Mouse (Mus musculus): ENCODE measurements around the gene U2surp. TPM values are rescaled to one million over a fixed set of nuclear protein-coding genes. Genes with fewer than 3 reads are reported as not detected.
A peak's percentile ranks its signal among the peaks of the same experiment; 100 is the strongest.

Gene U2surp
- polyA plus RNA-seq, 1 experiment from 2014 or later: 130 TPM

- Histone ChIP-seq H3K4me3 (no peak overlapping the region), H3K9me3 (replicated peaks) (no peaks in the 10 kb centered on the region), H3K36me3 (no peaks in the 10 kb centered on the region), H3K27me3 (ENCODE audit: low read depth, poor library complexity, severe bottlenecking) (peaks cover 2% of the 10 kb centered on the region; the same call in 1 of the 2 replicates), H3K27ac (no peak overlapping the region), H3K4me1 (peaks cover 10% of the 10 kb centered on the region)
- no peak for DNase-seq (ENCODE audit: low spot score)
- 80% methylated on average over 15 of the region's 15 CpGs for WGBS
These were observed 38.0 kb upstream of the U2surp start for GRCm38 (mm10) chr9:95549626-95550411.

GRCm38 (mm10) chr9:95546679-95547078 lies 34.9 kb upstream of the U2surp start:
- H3K36me3 ChIP-seq: no peaks in the 10 kb centered on the region
- 75% methylated on average over 7 of the region's 7 CpGs for WGBS
- no peak overlapping the region for H3K4me3 ChIP-seq
- DNase-seq (ENCODE audit: low spot score): no peak
- no peak overlapping the region for H3K27ac ChIP-seq
- no peaks in the 10 kb centered on the region for H3K9me3 ChIP-seq (replicated peaks)
- no peaks in the 10 kb centered on the region for H3K27me3 ChIP-seq (ENCODE audit: low read depth, poor library complexity, severe bottlenecking)
- H3K4me1 ChIP-seq: peaks cover 11% of the 10 kb centered on the region

DNA sequence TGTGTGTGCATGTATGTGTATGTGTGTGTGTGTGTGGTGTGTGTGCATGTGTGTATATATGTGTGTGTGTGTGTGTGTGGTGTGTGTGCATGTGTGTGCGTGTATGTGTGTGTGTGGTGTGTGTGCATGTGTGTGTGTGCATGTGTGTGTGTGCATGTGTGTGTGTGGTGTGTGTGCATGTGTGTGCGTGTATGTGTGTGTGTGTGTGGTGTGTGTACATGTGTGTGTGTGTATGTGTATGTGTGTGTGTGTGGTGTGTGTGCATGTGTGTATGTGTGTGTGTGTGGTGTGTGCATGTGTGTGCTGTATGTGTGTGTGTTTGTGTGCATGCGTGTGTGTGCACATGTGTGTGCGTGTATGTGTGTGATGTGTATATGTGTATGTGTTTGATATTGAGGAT lies 32.8 kb upstream of the U2surp start:
- Histone ChIP-seq H3K36me3 (no peaks in the 10 kb centered on the region), H3K4me3 (no peak overlapping the region), H3K4me1 (peaks cover 6% of the 10 kb centered on the region), H3K27ac (no peak overlapping the region), H3K27me3 (ENCODE audit: low read depth, poor library complexity, severe bottlenecking) (no peaks in the 10 kb centered on the region), H3K9me3 (replicated peaks) (no peaks in the 10 kb centered on the region)
- no peak for DNase-seq (ENCODE audit: low spot score)
- 91% methylated on average over 4 of the region's 4 CpGs for WGBS

- no peak overlapping the region for H3K4me3 ChIP-seq
- no peaks in the 10 kb centered on the region for H3K36me3 ChIP-seq
- H3K9me3 ChIP-seq (replicated peaks): no peaks in the 10 kb centered on the region
- 89% methylated on average over 6 of the region's 6 CpGs for WGBS
- DNase-seq (ENCODE audit: low spot score): no peak
- H3K27me3 ChIP-seq (ENCODE audit: low read depth, poor library complexity, severe bottlenecking): no peaks in the 10 kb centered on the region
- H3K4me1 ChIP-seq: peaks cover 6% of the 10 kb centered on the region
- H3K27ac ChIP-seq: no peak overlapping the region
These were observed 30.7 kb upstream of the U2surp start for GRCm38 (mm10) chr9:95542475-95542874.

DNA sequence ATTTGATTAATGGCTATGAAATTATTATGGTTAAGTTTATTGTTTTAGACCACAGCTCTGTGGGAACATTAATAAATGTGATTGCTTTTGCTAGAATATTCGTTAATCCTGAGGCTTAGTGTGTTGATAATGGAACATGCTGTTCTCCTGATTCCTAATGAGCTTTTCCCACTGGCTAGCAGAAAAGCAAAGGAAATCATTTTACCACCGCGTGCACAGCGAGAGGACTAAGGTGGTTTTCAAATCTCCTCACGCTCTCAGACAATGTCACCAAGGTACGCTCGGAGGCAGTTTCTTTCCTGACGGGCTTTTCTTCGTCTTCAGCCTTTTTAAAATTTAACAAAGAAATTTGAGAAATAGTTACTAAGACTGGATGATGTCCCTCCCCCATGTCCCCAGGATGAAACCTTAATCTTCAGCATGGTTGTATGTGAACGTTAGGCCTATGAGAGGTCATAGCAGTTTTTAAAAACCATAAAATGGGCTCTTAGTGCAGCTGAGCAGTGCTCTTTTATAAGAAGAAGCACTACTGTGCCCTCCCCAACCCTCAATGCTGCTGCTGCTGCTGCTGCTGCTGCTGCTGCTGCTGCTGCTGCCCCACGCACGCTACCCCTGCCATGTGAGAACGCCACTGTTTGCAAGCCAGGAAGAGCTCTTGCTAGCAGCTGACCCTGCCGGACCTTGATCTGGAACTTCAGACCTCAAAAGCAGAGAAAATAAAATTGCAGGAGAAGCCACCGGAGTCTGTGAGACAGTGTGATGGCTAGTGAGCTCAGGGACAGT lies 30.0 kb upstream of the U2surp start:
- no peak overlapping the region for H3K4me3 ChIP-seq
- H3K27me3 ChIP-seq (ENCODE audit: low read depth, poor library complexity, severe bottlenecking): no peaks in the 10 kb centered on the region
- peaks cover 6% of the 10 kb centered on the region for H3K4me1 ChIP-seq
- no peak for DNase-seq (ENCODE audit: low spot score)
- no peaks in the 10 kb centered on the region for H3K36me3 ChIP-seq
- H3K9me3 ChIP-seq (replicated peaks): no peaks in the 10 kb centered on the region
- no peak overlapping the region for H3K27ac ChIP-seq
- WGBS: 85% methylated on average over 15 of the region's 15 CpGs

- Histone ChIP-seq H3K4me1 (peaks cover 6% of the 10 kb centered on the region), H3K4me3 (no peak overlapping the region), H3K36me3 (no peaks in the 10 kb centered on the region), H3K27ac (no peak overlapping the region), H3K9me3 (replicated peaks) (no peaks in the 10 kb centered on the region), H3K27me3 (ENCODE audit: low read depth, poor library complexity, severe bottlenecking) (no peaks in the 10 kb centered on the region)
- no peak for DNase-seq (ENCODE audit: low spot score)
These were observed 29.4 kb upstream of the U2surp start for GRCm38 (mm10) chr9:95541208-95541607.

- 58% methylated on average over 4 of the region's 4 CpGs for WGBS
- H3K27ac ChIP-seq: no peak overlapping the region
- no peak overlapping the region for H3K4me3 ChIP-seq
- no peaks in the 10 kb centered on the region for H3K27me3 ChIP-seq (ENCODE audit: low read depth, poor library complexity, severe bottlenecking)
- H3K9me3 ChIP-seq (replicated peaks): no peaks in the 10 kb centered on the region
- DNase-seq (ENCODE audit: low spot score): peak; percentile 62
- no peaks in the 10 kb centered on the region for H3K36me3 ChIP-seq
- peaks cover 6% of the 10 kb centered on the region for H3K4me1 ChIP-seq
These were observed 28.7 kb upstream of the U2surp start for GRCm38 (mm10) chr9:95540487-95540886.

GRCm38 (mm10) chr9:95539176-95539800 lies 27.5 kb upstream of the U2surp start:
- Histone ChIP-seq H3K27me3 (ENCODE audit: low read depth, poor library complexity, severe bottlenecking) (no peaks in the 10 kb centered on the region), H3K27ac (no peak overlapping the region), H3K4me1 (peaks cover 6% of the 10 kb centered on the region), H3K4me3 (no peak overlapping the region), H3K36me3 (no peaks in the 10 kb centered on the region), H3K9me3 (replicated peaks) (no peaks in the 10 kb centered on the region)
- 75% methylated on average over 2 of the region's 2 CpGs for WGBS
- no peak for DNase-seq (ENCODE audit: low spot score)

- Histone ChIP-seq H3K4me1 (no peaks in the 10 kb centered on the region), H3K27me3 (ENCODE audit: low read depth, poor library complexity, severe bottlenecking) (no peaks in the 10 kb centered on the region), H3K9me3 (replicated peaks) (no peaks in the 10 kb centered on the region), H3K27ac (no peak overlapping the region), H3K4me3 (no peak overlapping the region), H3K36me3 (no peaks in the 10 kb centered on the region)
- DNase-seq (ENCODE audit: low spot score): no peak
- 47% methylated on average over 6 of the region's 6 CpGs for WGBS
These were observed 22.0 kb upstream of the U2surp start for GRCm38 (mm10) chr9:95533817-95534216.

GRCm38 (mm10) chr9:95531144-95531543 lies 19.3 kb upstream of the U2surp start:
- DNase-seq (ENCODE audit: low spot score): no peak
- Histone ChIP-seq H3K27ac (no peak overlapping the region), H3K4me1 (no peaks in the 10 kb centered on the region), H3K4me3 (no peak overlapping the region), H3K27me3 (ENCODE audit: low read depth, poor library complexity, severe bottlenecking) (no peaks in the 10 kb centered on the region), H3K36me3 (no peaks in the 10 kb centered on the region), H3K9me3 (replicated peaks) (no peaks in the 10 kb centered on the region)
- WGBS: 88% methylated on average over 3 of the region's 3 CpGs

- WGBS: 43% methylated on average over 2 of the region's 2 CpGs
These were observed 15.9 kb upstream of the U2surp start for GRCm38 (mm10) chr9:95527676-95528075.

DNA sequence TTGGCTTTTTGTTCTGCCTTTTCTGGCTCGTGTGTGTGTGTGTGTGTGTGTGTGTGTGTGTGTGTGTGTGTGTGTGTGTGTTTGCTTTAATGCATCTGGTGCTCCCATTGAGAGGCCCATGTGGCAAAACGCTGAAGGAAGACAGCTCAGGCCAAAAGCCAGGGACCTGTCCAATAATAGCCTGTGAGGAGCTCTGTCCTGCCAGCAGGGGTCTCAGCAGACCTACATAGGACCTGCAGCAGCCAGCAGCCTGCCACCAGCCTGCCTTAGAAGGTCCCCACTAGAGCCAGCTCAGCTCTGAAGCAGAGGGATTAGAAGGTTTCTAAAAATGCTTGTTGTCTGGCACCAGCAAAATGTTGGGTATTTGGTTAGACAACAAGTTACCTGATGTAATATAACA lies 14.2 kb upstream of the U2surp start:
- peak; percentile 42 for DNase-seq (ENCODE audit: low spot score)
- 22% methylated on average over 2 of the region's 2 CpGs for WGBS
- H3K27me3 ChIP-seq (ENCODE audit: low read depth, poor library complexity, severe bottlenecking): no peaks in the 10 kb centered on the region
- H3K36me3 ChIP-seq: no peaks in the 10 kb centered on the region
- no peaks in the 10 kb centered on the region for H3K9me3 ChIP-seq (replicated peaks)
- no peak overlapping the region for H3K27ac ChIP-seq
- H3K4me1 ChIP-seq: no peaks in the 10 kb centered on the region
- no peak overlapping the region for H3K4me3 ChIP-seq

More at GRCm38 (mm10) chr9:95527676-95528075, 15.9 kb upstream of the U2surp start:
- Histone ChIP-seq H3K9me3 (replicated peaks) (no peaks in the 10 kb centered on the region), H3K4me1 (no peaks in the 10 kb centered on the region), H3K4me3 (no peak overlapping the region), H3K36me3 (no peaks in the 10 kb centered on the region), H3K27ac (no peak overlapping the region), H3K27me3 (ENCODE audit: low read depth, poor library complexity, severe bottlenecking) (no peaks in the 10 kb centered on the region)
- no peak for DNase-seq (ENCODE audit: low spot score)

DNA sequence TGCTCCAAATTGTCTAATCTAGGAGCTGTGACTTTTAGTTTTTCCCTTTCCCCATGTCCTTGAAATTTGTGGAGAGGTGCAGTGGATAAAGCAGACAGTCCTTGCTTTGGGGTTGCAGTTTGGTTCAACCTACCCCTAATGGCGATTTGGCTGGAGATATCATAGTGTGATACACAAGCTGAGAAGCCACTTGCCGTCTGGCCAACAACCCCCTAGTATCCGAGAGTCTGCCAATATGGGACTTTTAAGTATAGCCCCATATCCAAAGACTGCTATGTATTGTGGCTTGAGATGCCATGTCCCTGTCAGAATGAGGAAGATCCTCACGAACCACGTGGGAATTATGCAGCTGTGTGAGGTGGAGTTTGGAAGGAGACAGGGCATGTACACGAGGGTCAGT lies 13.6 kb upstream of the U2surp start:
- Histone ChIP-seq H3K27me3 (ENCODE audit: low read depth, poor library complexity, severe bottlenecking) (no peaks in the 10 kb centered on the region), H3K27ac (no peak overlapping the region), H3K4me1 (no peaks in the 10 kb centered on the region), H3K9me3 (replicated peaks) (no peaks in the 10 kb centered on the region), H3K36me3 (no peaks in the 10 kb centered on the region), H3K4me3 (no peak overlapping the region)
- no peak for DNase-seq (ENCODE audit: low spot score)
- 87% methylated on average over 6 of the region's 6 CpGs for WGBS

Measured in limb, embryonic 10.5 days (tissue).